ENCODE assay signal across 8 mouse cellular contexts in genomic region chr6:121184198-121185140, GRCm38 (mm10). TPM values are rescaled to one million over a fixed set of nuclear protein-coding genes. Genes with fewer than 3 reads are reported as not detected.
A peak's percentile ranks its signal among the peaks of the same experiment; 100 is the strongest.
DNase-seq lines count a peak whose midpoint lies in the region; ATAC-seq and TF ChIP-seq lines count a peak whose summit lies in the region.

No protein-coding gene starts in this region.

- TF ChIP-seq CTCF in left cerebral cortex, adult 2 months (IDR thresholded peaks at IDR 0.05): peak; percentile 73

- ATAC-seq in forebrain, embryonic 11.5 days (replicated peaks; ENCODE audit: low FRiP score): peak; percentile 56
- peak; percentile 53 for ATAC-seq in hindbrain, embryonic 12.5 days (ENCODE audit: low FRiP score)

- no peaks in the 10 kb centered on the region for H3K79me2 ChIP-seq in macrophage (ENCODE audit: inconsistent target)

- WGBS in forebrain, embryonic 11.5 days: 4% methylated on average over 35 of the region's 35 CpGs
- WGBS in hindbrain, embryonic 12.5 days: 3% methylated on average over 31 of the region's 35 CpGs
- WGBS in macrophage (ENCODE audit: missing documents): 2% methylated on average over 35 of the region's 35 CpGs

- no peak overlapping the region for H3K27ac ChIP-seq in forebrain, embryonic 11.5 days (ENCODE audit: low read depth, low read length)
- H3K27ac ChIP-seq in hindbrain, embryonic 12.5 days: peak overlapping the region; percentile 85
- peak overlapping the region; percentile 90 for H3K27ac ChIP-seq in left cerebral cortex, adult 2 months
- H3K27ac ChIP-seq in macrophage: no peak overlapping the region

- peak overlapping the region; percentile 73 for H3K4me2 ChIP-seq in forebrain, embryonic 11.5 days (ENCODE audit: low read depth, low read length, severe bottlenecking)
- peak overlapping the region; percentile 99 for H3K4me2 ChIP-seq in hindbrain, embryonic 12.5 days (replicated peaks)

- peak overlapping the region; percentile 60 for H3K4me3 ChIP-seq in forebrain, embryonic 11.5 days (ENCODE audit: low read depth, low read length)
- H3K4me3 ChIP-seq in hindbrain, embryonic 12.5 days: peak overlapping the region; percentile 71
- H3K4me3 ChIP-seq in left cerebral cortex, adult 2 months: peak overlapping the region; percentile 76
- H3K4me3 ChIP-seq in macrophage (ENCODE audit: inconsistent target): peak overlapping the region; percentile 73

- no peaks in the 10 kb centered on the region for H3K36me3 ChIP-seq in forebrain, embryonic 11.5 days (ENCODE audit: control insufficient read depth, insufficient read depth, low read length)
- H3K36me3 ChIP-seq in hindbrain, embryonic 12.5 days: peaks cover 20% of the 10 kb centered on the region
- H3K36me3 ChIP-seq in macrophage (ENCODE audit: inconsistent target): peaks cover 4% of the 10 kb centered on the region; the same call in 1 of the 2 replicates

- H3K9ac ChIP-seq in forebrain, embryonic 11.5 days (ENCODE audit: low read length): peak overlapping the region; percentile 65
- peak overlapping the region; percentile 77 for H3K9ac ChIP-seq in hindbrain, embryonic 12.5 days

- H3K4me1 ChIP-seq in forebrain, embryonic 11.5 days (replicated peaks; ENCODE audit: control insufficient read depth, insufficient read depth, low read length): peaks cover 5% of the 10 kb centered on the region; the same call in 1 of the 2 replicates
- peaks cover 19% of the 10 kb centered on the region for H3K4me1 ChIP-seq in hindbrain, embryonic 12.5 days

- no peaks in the 10 kb centered on the region for H3K27me3 ChIP-seq in forebrain, embryonic 11.5 days (ENCODE audit: control insufficient read depth, insufficient read depth, low read length)
- H3K27me3 ChIP-seq in hindbrain, embryonic 12.5 days: no peaks in the 10 kb centered on the region

- intact Hi-C loops in left cerebral cortex, adult 2 months (cut with DNase I): loop anchor here (2.0 to 10.0 kb wide), 3 partner anchors 76 to 350 kb away; no protein-coding TSS in a partner anchor

- peak; percentile 68 for DNase-seq in gastrocnemius, adult 18-20 months (ENCODE audit: low spot score)
- DNase-seq in gastrocnemius, adult 8-10 months (ENCODE audit: low spot score in 2 of 2): no peak
- peak; percentile 71 for DNase-seq in c-Kit-positive CD71-positive TER-119-positive erythroid progenitor cells, embryonic 14.5 days (ENCODE audit: low spot score)
- peak; percentile 63 for DNase-seq in forebrain, embryonic 11.5 days (ENCODE audit: low spot score)
- DNase-seq in left cerebral cortex, adult 2 months (ENCODE audit: extremely low spot score in 1 of 2, low spot score in 2 of 2): peak; percentile 33 to 47
- DNase-seq in right cerebral cortex, postnatal 25 days: peak; percentile 33

- no peaks in the 10 kb centered on the region for H3K9me3 ChIP-seq in forebrain, embryonic 11.5 days (ENCODE audit: control insufficient read depth, low read length)
- no peaks in the 10 kb centered on the region for H3K9me3 ChIP-seq in hindbrain, embryonic 12.5 days (replicated peaks)

RNA-seq across cellular contexts. Expression of gene Pex26, which starts 1.0 kb away (rescaled TPM):
- total RNA-seq in gastrocnemius, adult 18-20 months (2021): 1 to 10 TPM; 2.9 TPM
- 1 to 10 TPM; 2.7 to 3.9 (median 3.5) TPM for total RNA-seq in gastrocnemius, adult 8-10 months (2022)
- 8.7 and 9.0 TPM in 2 replicates for polyA plus RNA-seq in forebrain, embryonic 11.5 days (2014; fragmentation: Nextera tagmentation; extraction: Ambion mirVana)
- 13.9 TPM in 2 replicates for polyA plus RNA-seq in hindbrain, embryonic 12.5 days (2016; fragmentation: Nextera tagmentation; extraction: Ambion mirVana)
- 10 to 100 TPM; 15.0 to 15.1 TPM for total RNA-seq in left cerebral cortex, adult 2 months (2021)
- 1 to 10 TPM in 18 of 26 experiments, under 1 TPM in 8; 0.44 to 6.1 (median 1.9) TPM for total RNA-seq in macrophage (2018; cell fraction: chromatin; rRNA removed)
- total RNA-seq in macrophage (2018; cell fraction: cytosol; rRNA removed): 1 to 10 TPM in 25 of 26 experiments, under 1 TPM in 1; 0.80 to 3.4 (median 2.2) TPM
- total RNA-seq in macrophage (2018; cell fraction: nucleus; rRNA removed): 1 to 10 TPM in 25 of 26 experiments, under 1 TPM in 1; 0.85 to 8.0 (median 2.4) TPM
- polyA plus RNA-seq in macrophage (2018): 1.2 to 2.8 TPM (median 2.5 TPM) in 3 replicates

RNA-seq across cellular contexts. Expression of gene Tuba8, which starts 26.0 kb away (rescaled TPM):
- total RNA-seq in gastrocnemius, adult 18-20 months (2021): 100 to 1,000 TPM; 193 to 210 TPM
- 100 to 1,000 TPM; 231 to 245 (median 239) TPM for total RNA-seq in gastrocnemius, adult 8-10 months (2022)
- polyA plus RNA-seq in forebrain, embryonic 11.5 days (2014; fragmentation: Nextera tagmentation; extraction: Ambion mirVana): 0.35 and 0.39 TPM in 2 replicates
- polyA plus RNA-seq in hindbrain, embryonic 12.5 days (2016; fragmentation: Nextera tagmentation; extraction: Ambion mirVana): 0.21 and 0.23 TPM in 2 replicates
- total RNA-seq in left cerebral cortex, adult 2 months (2021): 10 to 100 TPM; 10.6 to 12.2 TPM
- under 1 TPM in 2 of 26 experiments, not detected in 24; 0.45 to 0.46 TPM for total RNA-seq in macrophage (2018; cell fraction: chromatin; rRNA removed)
- total RNA-seq in macrophage (2018; cell fraction: cytosol; rRNA removed): under 1 TPM in 8 of 26 experiments, not detected in 18; 0.05 to 0.19 (median 0.07) TPM
- under 1 TPM in 11 of 26 experiments, not detected in 15; 0.20 to 0.69 (median 0.29) TPM for total RNA-seq in macrophage (2018; cell fraction: nucleus; rRNA removed)
- polyA plus RNA-seq in macrophage (2018): 0.07 TPM in 1 of 3 replicates, not detected in the others

RNA-seq across cellular contexts. Expression of gene Mical3, which starts 53.7 kb away (rescaled TPM):
- 10 to 100 TPM; 46.0 to 59.0 TPM for total RNA-seq in gastrocnemius, adult 18-20 months (2021)
- 10 to 100 TPM; 55.7 to 68.0 (median 57.4) TPM for total RNA-seq in gastrocnemius, adult 8-10 months (2022)
- polyA plus RNA-seq in forebrain, embryonic 11.5 days (2014; fragmentation: Nextera tagmentation; extraction: Ambion mirVana): 15.7 and 18.0 TPM in 2 replicates
- 20.7 and 22.7 TPM in 2 replicates for polyA plus RNA-seq in hindbrain, embryonic 12.5 days (2016; fragmentation: Nextera tagmentation; extraction: Ambion mirVana)
- total RNA-seq in left cerebral cortex, adult 2 months (2021): 100 to 1,000 TPM; 127 to 141 TPM
- 10 to 100 TPM in 20 of 26 experiments, 1 to 10 TPM in 6; 3.6 to 20.7 (median 11.9) TPM for total RNA-seq in macrophage (2018; cell fraction: chromatin; rRNA removed)
- 1 to 10 TPM in 19 of 26 experiments, under 1 TPM in 7; 0.94 to 1.7 (median 1.1) TPM for total RNA-seq in macrophage (2018; cell fraction: cytosol; rRNA removed)
- 10 to 100 TPM in 1 of 26 experiments, 1 to 10 TPM in 25; 2.4 to 16.9 (median 5.0) TPM for total RNA-seq in macrophage (2018; cell fraction: nucleus; rRNA removed)
- polyA plus RNA-seq in macrophage (2018): 0.91 to 1.7 TPM (median 1.1 TPM) in 3 replicates

Comparison
In these comparisons a context has a peak if more than half of its experiments do, and no peak if none do; other contexts are left out.
1. DNase-seq: peak in gastrocnemius, adult 18-20 months (single experiment), c-Kit-positive CD71-positive TER-119-positive erythroid progenitor cells, embryonic 14.5 days (single experiment), forebrain, embryonic 11.5 days (single experiment), left cerebral cortex, adult 2 months (2 of 2) and right cerebral cortex, postnatal 25 days (single experiment); none in gastrocnemius, adult 8-10 months (0 of 2).
2. H3K27ac ChIP-seq: peak in hindbrain, embryonic 12.5 days (single experiment) and left cerebral cortex, adult 2 months (single experiment); none in forebrain, embryonic 11.5 days (single experiment) and macrophage (single experiment).
3. RNA of gene Tuba8, which starts 26.0 kb away (total RNA-seq): 231 to 245 TPM in gastrocnemius, adult 8-10 months and 193 to 210 TPM in gastrocnemius, adult 18-20 months; 10.6 to 12.2 TPM in left cerebral cortex, adult 2 months; every median in the first group is over 10 times any median in the second.
4. Peak in every context shown above with its lines, with median percentiles within 50 percentile points of each other: H3K4me3 ChIP-seq.